Mouse (Mus musculus) heart, postnatal 36 days (tissue): ENCODE data around the gene Sptlc2. TPM values are rescaled to one million over a fixed set of nuclear protein-coding genes. Genes with fewer than 3 reads are reported as not detected.
A peak's percentile ranks its signal among the peaks of the same experiment; 100 is the strongest.

Experiments
- DNase-seq, 2 experiments: peaks; one replicate each; pipeline ENCODE4 v3.0.0; 2021 to 2022
- intact Hi-C: fragments of 180-260 bp; cut with DNase I; formaldehyde crosslinking; loops from one replicate; pipeline ENCODE4 v1.15.1; 2025
- total RNA-seq, 2 experiments: library from RNA; stranded (reverse); gene quantifications; 2 replicates each; pipeline ENCODE4 v1.2.3; 2021

Gene Sptlc2
- total RNA-seq = 10 to 100 TPM; 27.2 to 28.8 TPM

DNA sequence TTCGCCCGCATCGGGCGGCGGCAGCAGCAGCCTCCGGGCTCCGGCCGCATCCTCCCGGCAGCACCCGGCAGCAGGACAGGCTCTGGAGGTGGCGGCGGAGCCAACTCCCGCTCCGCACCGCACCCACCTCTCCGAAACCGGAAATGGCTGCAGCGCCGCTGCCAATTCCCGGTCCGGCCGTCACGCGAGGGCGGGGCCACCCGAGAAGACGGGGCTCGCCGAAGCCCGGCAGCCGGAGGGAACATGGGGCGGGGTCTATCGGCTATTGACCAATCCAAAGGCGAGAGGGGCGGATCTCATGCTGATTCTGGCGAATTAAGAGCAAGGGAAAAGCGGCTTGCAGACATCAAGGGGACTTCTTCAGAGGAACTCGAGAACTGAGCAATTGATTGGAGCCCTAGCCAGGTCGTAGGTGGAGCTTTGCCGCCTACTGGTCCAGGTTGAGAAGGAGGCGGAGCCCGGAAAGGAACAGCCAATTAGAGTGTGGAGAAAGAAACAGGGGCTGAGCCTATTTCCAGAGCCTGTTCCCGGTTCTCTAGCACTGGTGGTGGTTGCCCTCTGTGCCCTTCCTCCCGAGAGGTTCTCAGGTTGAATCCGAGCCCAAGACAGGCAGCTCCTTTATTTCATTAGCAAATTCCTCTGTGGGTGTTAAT, at the start of gene Sptlc2:
Gene Sptlc2, minus strand, starts transcription at position 234 of the 653 bp plus-strand sequence.
- intact Hi-C loops = no loop called here
- DNase-seq = peak; percentile 98 to 99

DNA sequence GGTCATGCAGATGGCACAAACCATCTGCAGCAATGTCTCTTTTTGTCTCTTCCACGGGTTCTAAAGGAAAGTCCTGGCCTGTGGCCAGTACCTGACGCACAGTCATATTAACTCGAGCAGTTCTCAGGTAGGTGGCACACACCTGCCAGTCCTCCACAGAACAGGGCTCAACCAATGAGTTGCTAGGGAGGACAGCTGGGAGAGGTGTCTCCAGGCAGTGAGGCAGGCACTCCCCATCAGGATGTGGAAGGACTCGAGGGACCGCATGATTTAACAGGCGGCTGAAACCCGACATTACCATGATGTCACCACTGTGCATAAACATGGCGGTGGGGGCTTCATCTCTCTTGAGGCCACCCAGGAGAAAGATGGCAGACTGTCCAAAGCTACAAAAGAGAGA, 40.7 kb upstream of the Sptlc2 start:
- no peak for DNase-seq
- intact Hi-C loops = no loop called here

DNA sequence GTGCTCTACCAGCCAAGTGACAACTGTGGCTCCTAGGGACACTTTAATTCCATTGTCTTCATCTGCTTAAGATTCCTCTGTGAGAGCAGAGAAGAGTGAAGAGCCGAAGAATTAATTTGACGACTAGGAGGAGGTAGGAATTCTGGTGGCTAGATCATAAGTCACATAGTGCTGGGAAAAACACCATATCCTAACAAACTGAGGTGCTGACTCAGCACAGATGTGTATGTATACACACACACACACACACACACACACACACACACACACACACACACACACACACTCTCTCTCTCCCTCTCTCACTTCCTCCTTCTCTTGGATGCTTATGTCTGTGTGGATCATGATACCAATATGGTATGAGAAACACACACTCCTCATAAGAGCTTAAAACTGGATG, 40.1 kb upstream of the Sptlc2 start:
- intact Hi-C loops = no loop called here

DNA sequence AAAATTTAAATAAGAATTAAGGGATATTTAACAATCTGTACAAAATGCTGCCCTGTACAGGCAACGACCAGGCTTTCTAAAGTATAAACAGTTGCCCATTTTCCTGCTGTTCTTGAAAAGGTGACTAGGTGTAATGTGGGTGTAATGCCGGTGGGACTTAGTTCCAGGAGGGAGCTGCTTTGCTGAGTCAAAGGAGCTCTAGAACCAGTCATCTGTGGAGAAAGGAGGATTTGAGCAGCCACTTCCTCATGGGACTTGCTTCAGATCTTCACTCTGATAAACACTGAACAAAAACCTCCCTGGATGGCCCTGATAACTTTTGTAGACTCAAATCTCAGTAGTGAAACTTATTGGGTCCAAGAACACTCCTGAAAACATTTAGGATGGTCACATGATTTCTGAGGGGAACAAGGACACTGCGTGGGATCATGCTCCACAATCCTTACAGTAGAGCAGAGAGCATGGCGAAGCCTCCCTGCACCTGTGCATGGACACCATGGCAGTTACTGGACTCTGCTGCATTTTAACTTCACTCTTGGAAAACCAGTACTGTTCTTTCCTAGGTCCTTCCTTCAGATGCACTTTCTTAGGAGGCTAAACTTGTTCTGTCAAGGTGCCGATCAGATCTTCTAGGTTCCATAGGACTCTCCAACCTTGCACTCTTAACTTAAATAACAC, 38.3 kb upstream of the Sptlc2 start:
- intact Hi-C loops = no loop called here
- DNase-seq = no peak

More for the DNA sequence above, 40.1 kb upstream of the Sptlc2 start:
- no peak for DNase-seq

- DNase-seq = no peak
- intact Hi-C loops = no loop called here
Observed at GRCm38 (mm10) chr12:87424516-87424915, 36.4 kb upstream of the Sptlc2 start.

DNA sequence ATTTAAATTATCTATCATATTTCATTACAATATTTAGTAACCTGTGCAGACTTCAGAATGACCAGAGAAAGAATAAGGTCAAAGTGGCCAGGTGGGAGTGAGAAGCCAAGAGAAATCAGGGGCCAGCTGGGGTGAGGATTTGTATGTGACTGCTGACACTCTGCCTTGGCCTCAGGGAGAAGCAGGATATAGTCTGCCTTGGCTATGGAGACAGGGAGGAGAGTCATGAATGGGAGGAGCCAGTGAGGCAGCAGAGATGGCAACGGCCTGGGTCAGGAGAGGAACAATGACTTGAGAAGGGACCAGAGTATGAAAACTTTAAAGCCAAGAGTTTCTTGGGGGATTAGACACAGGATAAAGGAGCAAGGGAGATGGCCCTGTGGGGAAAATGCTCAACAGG, 35.5 kb upstream of the Sptlc2 start:
- intact Hi-C loops = no loop called here

DNA sequence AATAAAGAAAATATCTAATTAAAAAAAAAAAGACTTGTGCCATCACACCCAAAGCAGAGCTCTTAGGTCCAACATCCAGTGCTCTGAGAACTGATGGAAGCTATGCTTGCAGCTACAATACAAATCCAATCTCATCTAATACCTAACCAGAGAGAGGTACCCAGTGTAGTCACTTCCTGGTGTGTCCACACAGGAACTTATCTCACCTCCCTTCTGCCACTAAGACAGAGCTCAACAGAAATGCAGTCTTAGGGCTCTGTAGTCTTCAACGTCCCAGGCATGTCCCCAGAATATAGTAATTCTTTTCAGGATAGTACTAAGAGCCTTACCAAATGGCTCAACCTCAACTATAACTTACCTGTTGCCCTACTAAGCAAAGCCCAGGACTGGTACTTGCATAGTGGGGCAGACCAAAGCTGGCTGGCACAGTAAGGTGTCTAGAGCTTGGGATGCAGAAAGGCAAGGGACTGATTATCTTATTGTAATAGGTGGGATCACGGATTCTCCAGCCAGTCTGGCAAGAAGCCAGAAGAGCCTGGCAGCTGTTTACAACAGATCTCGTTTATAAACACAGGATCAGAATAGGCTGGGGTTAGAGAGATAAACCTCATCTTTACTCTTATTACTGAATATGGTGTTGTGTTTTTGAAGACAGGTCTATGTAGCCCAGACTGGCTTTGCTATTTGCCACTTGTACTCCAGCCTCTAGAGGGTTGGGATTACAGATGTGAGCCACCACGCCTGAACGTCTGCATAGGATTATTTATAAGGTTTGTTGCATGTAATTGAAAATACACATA, 33.8 kb upstream of the Sptlc2 start:
- intact Hi-C loops = no loop called here
- no peak for DNase-seq

More for the DNA sequence above, 35.5 kb upstream of the Sptlc2 start:
- no peak for DNase-seq

GRCm38 (mm10) chr12:87419974-87420485, 31.9 kb upstream of the Sptlc2 start:
- intact Hi-C loops = loop anchor here (5.0 kb wide), 1 partner anchor 153 kb away; the partner anchor contains the start of genes Ahsa1 and Vipas39
- no peak for DNase-seq

- no peak for DNase-seq
- intact Hi-C loops = loop anchor here (5.0 kb wide), 1 partner anchor 152 kb away; the partner anchor contains the start of genes Ahsa1 and Vipas39
Observed at GRCm38 (mm10) chr12:87418921-87419320, 30.8 kb upstream of the Sptlc2 start.

- DNase-seq = peak; percentile 66 to 72
- intact Hi-C loops = loop anchor here (5.0 kb wide), 1 partner anchor 149 kb away; the partner anchor contains the start of genes Ahsa1 and Vipas39
Observed at GRCm38 (mm10) chr12:87416690-87417089, 28.5 kb upstream of the Sptlc2 start.

- DNase-seq = no peak
- intact Hi-C loops = loop anchor here (5.0 kb wide), 1 partner anchor 148 kb away; the partner anchor contains the start of genes Ahsa1 and Vipas39
Observed at GRCm38 (mm10) chr12:87415358-87415757, 27.2 kb upstream of the Sptlc2 start.

DNA sequence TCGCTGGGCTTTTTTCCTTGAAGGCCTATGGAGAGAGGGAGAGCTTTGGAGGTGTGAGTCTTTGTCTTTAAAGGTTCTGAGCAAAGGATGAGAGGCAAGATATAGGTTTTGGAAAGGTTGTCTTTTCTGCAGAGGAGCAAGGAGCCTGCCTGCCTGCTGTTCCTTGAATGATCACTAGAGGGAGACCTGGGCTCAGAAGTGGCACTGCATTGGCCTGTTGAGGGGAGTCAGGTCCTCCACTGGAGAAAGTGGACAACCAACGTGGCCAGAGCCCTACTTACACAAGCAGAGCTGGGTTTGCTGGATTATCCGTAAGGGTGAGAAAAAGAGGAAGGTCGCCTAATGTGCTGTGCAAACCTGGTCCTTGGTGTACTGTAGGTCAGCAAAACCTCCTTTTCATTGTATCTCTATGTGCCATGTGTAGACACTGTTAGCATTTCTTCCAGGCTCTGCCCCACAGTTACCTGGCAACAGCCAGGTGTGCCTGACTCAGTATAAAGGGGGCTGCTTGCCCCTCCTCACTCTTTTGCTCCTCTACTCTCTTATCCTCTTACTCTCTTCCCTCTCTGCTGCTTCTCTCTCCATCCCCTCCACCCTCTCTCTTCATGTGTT, 25.1 kb upstream of the Sptlc2 start:
- intact Hi-C loops = loop anchor here (5.0 kb wide), 1 partner anchor 61 kb away; no protein-coding TSS in a partner anchor
- DNase-seq = peak; percentile 74 to 82

- no peak for DNase-seq
- intact Hi-C loops = loop anchor here (5.0 kb wide), 1 partner anchor 59 kb away; no protein-coding TSS in a partner anchor
Observed at GRCm38 (mm10) chr12:87410999-87411398, 22.8 kb upstream of the Sptlc2 start.

- intact Hi-C loops = no loop called here
- no peak for DNase-seq
Observed at GRCm38 (mm10) chr12:87409123-87409522, 21.0 kb upstream of the Sptlc2 start.

- intact Hi-C loops = loop anchor here (2.0 kb wide), 1 partner anchor 15 kb away; no protein-coding TSS in a partner anchor
- DNase-seq = peak; percentile 57 to 65
Observed at GRCm38 (mm10) chr12:87407869-87408605, 19.9 kb upstream of the Sptlc2 start.

DNA sequence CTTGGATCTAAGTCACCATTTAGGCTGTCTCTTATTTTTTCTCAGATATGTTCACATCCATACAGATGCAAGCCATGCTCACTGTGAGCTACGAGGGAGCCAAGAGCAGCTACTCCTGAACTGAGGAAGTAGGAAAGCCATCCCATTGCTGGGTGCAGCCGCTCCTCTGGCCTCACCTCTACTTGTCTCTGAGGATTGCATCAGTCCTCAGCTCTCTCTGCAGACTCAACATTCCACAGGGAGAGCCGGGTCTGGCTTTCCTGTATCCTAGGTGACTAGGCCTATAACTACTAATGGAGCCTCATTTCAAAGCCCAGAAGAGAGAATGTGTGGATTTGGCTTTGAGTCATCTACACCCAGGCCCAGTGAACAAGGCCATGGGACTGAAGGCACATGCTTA, 17.6 kb upstream of the Sptlc2 start:
- intact Hi-C loops = loop anchor here (2.0 kb wide), 1 partner anchor 13 kb away; no protein-coding TSS in a partner anchor
- no peak for DNase-seq

GRCm38 (mm10) chr12:87405165-87405564, 17.0 kb upstream of the Sptlc2 start:
- intact Hi-C loops = no loop called here
- DNase-seq = no peak

- no peak for DNase-seq
- intact Hi-C loops = no loop called here
Observed at GRCm38 (mm10) chr12:87401883-87402282, 13.7 kb upstream of the Sptlc2 start.

- intact Hi-C loops = no loop called here
- no peak for DNase-seq
Observed at GRCm38 (mm10) chr12:87399119-87399819, 11.1 kb upstream of the Sptlc2 start.
